Mouse (Mus musculus): ENCODE data around the gene Gm10490. TPM values are rescaled to one million over a fixed set of nuclear protein-coding genes. Genes with fewer than 3 reads are reported as not detected.
"Not testable (repeated sequence)": the region's sequence is repeated elsewhere in the genome, so short reads cannot be mapped to it uniquely, and the experiment has no call there.

The Gm10490 gene
- polyA plus RNA-seq, 1 experiment: not detected

- no peak for TF ChIP-seq CTCF (IDR thresholded peaks at IDR 0.05; ENCODE audit: borderline replicate concordance, extremely low read depth, insufficient read depth, insufficient read length)
- no peak for TF ChIP-seq POLR2A (IDR thresholded peaks at IDR 0.05; ENCODE audit: borderline replicate concordance, extremely low read depth, insufficient read depth, insufficient read length, poor library complexity, severe bottlenecking)
- DNase-seq (ENCODE audit: low read depth): no peak
Measured at GRCm38 (mm10) chrX:7898211-7898610, 11.1 kb upstream of the Gm10490 start.

GRCm38 (mm10) chrX:7898880-7899874 is 10.2 kb upstream of the Gm10490 start, which contains the start of the genes Pqbp1 and Timm17b:
Gene Pqbp1 (minus strand): TSS chrX:7899269.
Gene Timm17b (plus strand): TSS chrX:7899357.
- DNase-seq (ENCODE audit: low read depth): peak; percentile 98
- TF ChIP-seq POLR2A (IDR thresholded peaks at IDR 0.05; ENCODE audit: borderline replicate concordance, extremely low read depth, insufficient read depth, insufficient read length, poor library complexity, severe bottlenecking) (0 out of 2 replicates have a peak, but pooled peaks have one; percentile 39), CTCF (IDR thresholded peaks at IDR 0.05; ENCODE audit: borderline replicate concordance, extremely low read depth, insufficient read depth, insufficient read length) (no peak)

- TF ChIP-seq CTCF (IDR thresholded peaks at IDR 0.05; ENCODE audit: borderline replicate concordance, extremely low read depth, insufficient read depth, insufficient read length): no peak
- TF ChIP-seq POLR2A (IDR thresholded peaks at IDR 0.05; ENCODE audit: borderline replicate concordance, extremely low read depth, insufficient read depth, insufficient read length, poor library complexity, severe bottlenecking): no peak
- DNase-seq (ENCODE audit: low read depth): no peak
Measured at GRCm38 (mm10) chrX:7904441-7904840, 4.9 kb upstream of the Gm10490 start.

GRCm38 (mm10) chrX:7907735-7908134 is 1.6 kb upstream of the Gm10490 start, which contains the start of gene Gm10491:
Gene Gm10491 (minus strand): TSS chrX:7907835.
- no peak for TF ChIP-seq POLR2A (IDR thresholded peaks at IDR 0.05; ENCODE audit: borderline replicate concordance, extremely low read depth, insufficient read depth, insufficient read length, poor library complexity, severe bottlenecking)
- TF ChIP-seq CTCF (IDR thresholded peaks at IDR 0.05; ENCODE audit: borderline replicate concordance, extremely low read depth, insufficient read depth, insufficient read length): no peak
- DNase-seq (ENCODE audit: low read depth): no peak

GRCm38 (mm10) chrX:7910473-7910872 is 1.1 kb downstream of the Gm10490 start:
- no peak for TF ChIP-seq POLR2A (IDR thresholded peaks at IDR 0.05; ENCODE audit: borderline replicate concordance, extremely low read depth, insufficient read depth, insufficient read length, poor library complexity, severe bottlenecking)
- DNase-seq (ENCODE audit: low read depth): peak; percentile 39

GRCm38 (mm10) chrX:7915669-7916068 is 6.3 kb downstream of the Gm10490 start:
- DNase-seq (ENCODE audit: low read depth): peak; percentile 31

GRCm38 (mm10) chrX:7917960-7918359 is 8.6 kb downstream of the Gm10490 start:
- not testable (repeated sequence) for DNase-seq (ENCODE audit: low read depth)

More at GRCm38 (mm10) chrX:7915669-7916068, 6.3 kb downstream of the Gm10490 start:
- peak; percentile 11; the same call in 1 of the 2 replicates for TF ChIP-seq CTCF (IDR thresholded peaks at IDR 0.05; ENCODE audit: borderline replicate concordance, extremely low read depth, insufficient read depth, insufficient read length)

- TF ChIP-seq POLR2A (IDR thresholded peaks at IDR 0.05; ENCODE audit: borderline replicate concordance, extremely low read depth, insufficient read depth, insufficient read length, poor library complexity, severe bottlenecking) (peak; percentile 71; the same call in 1 of the 2 replicates), CTCF (IDR thresholded peaks at IDR 0.05; ENCODE audit: borderline replicate concordance, extremely low read depth, insufficient read depth, insufficient read length) (no peak)
- DNase-seq (ENCODE audit: low read depth): peak; percentile 91
Measured at GRCm38 (mm10) chrX:7919601-7920383, 10.4 kb downstream of the Gm10490 start, which contains the start of gene Pcsk1n. Gene Pcsk1n (plus strand): TSS chrX:7919822.

- peak; percentile 39 for DNase-seq (ENCODE audit: low read depth)
- TF ChIP-seq POLR2A (IDR thresholded peaks at IDR 0.05; ENCODE audit: borderline replicate concordance, extremely low read depth, insufficient read depth, insufficient read length, poor library complexity, severe bottlenecking) (no peak), CTCF (IDR thresholded peaks at IDR 0.05; ENCODE audit: borderline replicate concordance, extremely low read depth, insufficient read depth, insufficient read length) (no peak)
Measured at GRCm38 (mm10) chrX:7922032-7922431, 12.7 kb downstream of the Gm10490 start.

GRCm38 (mm10) chrX:7926266-7926665 is 16.9 kb downstream of the Gm10490 start:
- TF ChIP-seq POLR2A (IDR thresholded peaks at IDR 0.05; ENCODE audit: borderline replicate concordance, extremely low read depth, insufficient read depth, insufficient read length, poor library complexity, severe bottlenecking): no peak
- no peak for TF ChIP-seq CTCF (IDR thresholded peaks at IDR 0.05; ENCODE audit: borderline replicate concordance, extremely low read depth, insufficient read depth, insufficient read length)
- DNase-seq (ENCODE audit: low read depth): no peak

- no peak for DNase-seq (ENCODE audit: low read depth)
- TF ChIP-seq CTCF (IDR thresholded peaks at IDR 0.05; ENCODE audit: borderline replicate concordance, extremely low read depth, insufficient read depth, insufficient read length) (no peak), POLR2A (IDR thresholded peaks at IDR 0.05; ENCODE audit: borderline replicate concordance, extremely low read depth, insufficient read depth, insufficient read length, poor library complexity, severe bottlenecking) (no peak)
Measured at GRCm38 (mm10) chrX:7927116-7927515, 17.8 kb downstream of the Gm10490 start.

All from brain, embryonic 14.5 days (tissue).